Mouse (Mus musculus) kidney, embryonic 16.5 days (tissue): ENCODE measurements around the gene Lsamp. TPM values are rescaled to one million over a fixed set of nuclear protein-coding genes. Genes with fewer than 3 reads are reported as not detected.

Source experiments
- ATAC-seq: fragments of 200-750 bp; cut with Nextera tagmentation; 2 replicates; pipeline ENCODE4 v1.8.0; 2017; ENCODE audit warnings: moderate TSS enrichment; ENCODE audit not compliant: low FRiP score, low TSS enrichment
- H3K27ac ChIP-seq: fragments of 300-500 bp; sonication (generic); 2 replicates; pipeline ENCODE4 v1.5.1; 2014; ENCODE audit warnings: low read length
- H3K27me3 ChIP-seq: fragments of 300-500 bp; sonication (generic); 2 replicates; pipeline ENCODE4 v1.6.1; 2014; ENCODE audit warnings: low read length, control low read depth, mixed read lengths; ENCODE audit not compliant: insufficient read depth
- H3K36me3 ChIP-seq: fragments of 300-500 bp; sonication (generic); 2 replicates; pipeline ENCODE4 v1.6.1; 2014; ENCODE audit warnings: low read length, control low read depth, mixed read lengths; ENCODE audit not compliant: insufficient read depth
- H3K4me1 ChIP-seq: fragments of 300-500 bp; sonication (generic); 2 replicates; pipeline ENCODE4 v1.6.1; 2014; ENCODE audit warnings: low read length, control low read depth, mixed read lengths; ENCODE audit not compliant: insufficient read depth
- H3K4me2 ChIP-seq: fragments of 300-500 bp; sonication (generic); replicated peaks from 2 replicates; pipeline ENCODE4 v1.6.1; 2014; ENCODE audit warnings: low read depth, low read length
- H3K4me3 ChIP-seq: fragments of 300-500 bp; sonication (generic); 2 replicates; pipeline ENCODE4 v1.5.1; 2014; ENCODE audit warnings: mild to moderate bottlenecking, low read length
- H3K9ac ChIP-seq: fragments of 300-500 bp; sonication (generic); replicated peaks from 2 replicates; pipeline ENCODE4 v1.6.1; 2014; ENCODE audit warnings: low read length
- H3K9me3 ChIP-seq: fragments of 300-500 bp; sonication (generic); 2 replicates; pipeline ENCODE4 v1.6.1; 2016; ENCODE audit warnings: low read length, control low read depth
- WGBS: fragments of 180-500 bp; shearing (Covaris S2); extraction: QIAGEN DNeasy Blood & Tissue Kit; methylation state at CpG from one replicate; pipeline ENCODE4 v1.1.7; 2014; 5-methylcytosine and 5-hydroxymethylcytosine counted together
- polyA plus RNA-seq: library from polyadenylated mRNA; unstranded; fragments of >200 nt; fragmentation: Nextera tagmentation; extraction: Ambion mirVana; gene quantifications from 2 replicates; pipeline ENCODE4 v1.2.1, GENCODE M21; 2015

Gene Lsamp
- polyA plus RNA-seq, 1 experiment from 2014 or later: 3.4 TPM

- no peak overlapping the region for H3K27ac ChIP-seq
- H3K27me3 ChIP-seq: no peaks in the 10 kb centered on the region
- no peak overlapping the region for H3K4me2 ChIP-seq
- WGBS: 49% methylated on average over 2 of the region's 2 CpGs
- no peak overlapping the region for H3K9ac ChIP-seq
- H3K4me3 ChIP-seq: no peak overlapping the region
- no peaks in the 10 kb centered on the region for H3K4me1 ChIP-seq
- no peaks in the 10 kb centered on the region for H3K36me3 ChIP-seq
- no peak for ATAC-seq
- H3K9me3 ChIP-seq: no peaks in the 10 kb centered on the region
Observed at GRCm38 (mm10) chr16:40059546-40059945, 75.4 kb downstream of the Lsamp start.

- WGBS: 78% methylated on average over 1 of the region's 1 CpGs
- no peaks in the 10 kb centered on the region for H3K4me1 ChIP-seq
- no peaks in the 10 kb centered on the region for H3K9me3 ChIP-seq
- no peak overlapping the region for H3K9ac ChIP-seq
- no peaks in the 10 kb centered on the region for H3K27me3 ChIP-seq
- H3K4me3 ChIP-seq: no peak overlapping the region
- no peaks in the 10 kb centered on the region for H3K36me3 ChIP-seq
- ATAC-seq: no peak
- no peak overlapping the region for H3K27ac ChIP-seq
- no peak overlapping the region for H3K4me2 ChIP-seq
Observed at GRCm38 (mm10) chr16:40059968-40060367, 75.8 kb downstream of the Lsamp start.

- Histone ChIP-seq H3K27me3 (no peaks in the 10 kb centered on the region), H3K27ac (no peak overlapping the region), H3K4me2 (no peak overlapping the region), H3K9me3 (no peaks in the 10 kb centered on the region), H3K9ac (no peak overlapping the region), H3K4me3 (no peak overlapping the region), H3K4me1 (no peaks in the 10 kb centered on the region), H3K36me3 (no peaks in the 10 kb centered on the region)
- WGBS: 44% methylated on average over 2 of the region's 2 CpGs
- no peak for ATAC-seq
Observed at GRCm38 (mm10) chr16:40060491-40060890, 76.3 kb downstream of the Lsamp start.

GRCm38 (mm10) chr16:40075556-40075955 lies 91.4 kb downstream of the Lsamp start:
- no peaks in the 10 kb centered on the region for H3K36me3 ChIP-seq
- H3K4me1 ChIP-seq: no peaks in the 10 kb centered on the region
- no peak overlapping the region for H3K9ac ChIP-seq
- no peaks in the 10 kb centered on the region for H3K9me3 ChIP-seq
- no peak overlapping the region for H3K4me2 ChIP-seq
- no peaks in the 10 kb centered on the region for H3K27me3 ChIP-seq
- WGBS: 70% methylated on average over 2 of the region's 2 CpGs
- H3K27ac ChIP-seq: no peak overlapping the region
- no peak overlapping the region for H3K4me3 ChIP-seq
- ATAC-seq: no peak

- Histone ChIP-seq H3K27ac (no peak overlapping the region), H3K9ac (no peak overlapping the region), H3K4me1 (no peaks in the 10 kb centered on the region), H3K36me3 (no peaks in the 10 kb centered on the region), H3K9me3 (no peaks in the 10 kb centered on the region), H3K4me3 (no peak overlapping the region), H3K27me3 (no peaks in the 10 kb centered on the region), H3K4me2 (no peak overlapping the region)
- no peak for ATAC-seq
- WGBS: 79% methylated on average over 3 of the region's 3 CpGs
Observed at GRCm38 (mm10) chr16:40080224-40080623, 96.1 kb downstream of the Lsamp start.

GRCm38 (mm10) chr16:40104329-40104728 lies 120.2 kb downstream of the Lsamp start:
- H3K27me3 ChIP-seq: no peaks in the 10 kb centered on the region
- H3K4me3 ChIP-seq: no peak overlapping the region
- H3K36me3 ChIP-seq: no peaks in the 10 kb centered on the region
- H3K9ac ChIP-seq: no peak overlapping the region
- H3K4me1 ChIP-seq: no peaks in the 10 kb centered on the region
- no peak overlapping the region for H3K4me2 ChIP-seq
- H3K9me3 ChIP-seq: no peaks in the 10 kb centered on the region
- WGBS: 67% methylated on average over 4 of the region's 4 CpGs
- H3K27ac ChIP-seq: no peak overlapping the region
- no peak for ATAC-seq

GRCm38 (mm10) chr16:40182918-40183317 lies 198.8 kb downstream of the Lsamp start:
- Histone ChIP-seq H3K4me2 (no peak overlapping the region), H3K36me3 (no peaks in the 10 kb centered on the region), H3K27ac (no peak overlapping the region), H3K4me3 (no peak overlapping the region), H3K27me3 (no peaks in the 10 kb centered on the region), H3K9me3 (no peaks in the 10 kb centered on the region), H3K9ac (no peak overlapping the region), H3K4me1 (no peaks in the 10 kb centered on the region)
- no peak for ATAC-seq
- 86% methylated on average over 1 of the region's 1 CpGs for WGBS

- Histone ChIP-seq H3K27me3 (no peaks in the 10 kb centered on the region), H3K9me3 (no peaks in the 10 kb centered on the region), H3K4me3 (no peak overlapping the region), H3K9ac (no peak overlapping the region), H3K4me2 (no peak overlapping the region), H3K27ac (no peak overlapping the region), H3K4me1 (no peaks in the 10 kb centered on the region), H3K36me3 (no peaks in the 10 kb centered on the region)
- ATAC-seq: no peak
- 78% methylated on average over 4 of the region's 4 CpGs for WGBS
Observed at GRCm38 (mm10) chr16:40187987-40188590, 203.9 kb downstream of the Lsamp start.

- H3K9me3 ChIP-seq: no peaks in the 10 kb centered on the region
- H3K27me3 ChIP-seq: no peaks in the 10 kb centered on the region
- no peak overlapping the region for H3K9ac ChIP-seq
- no peak overlapping the region for H3K4me2 ChIP-seq
- H3K36me3 ChIP-seq: no peaks in the 10 kb centered on the region
- no peak overlapping the region for H3K4me3 ChIP-seq
- WGBS: 50% methylated on average over 3 of the region's 3 CpGs
- H3K4me1 ChIP-seq: no peaks in the 10 kb centered on the region
- ATAC-seq: no peak
- H3K27ac ChIP-seq: no peak overlapping the region
Observed at GRCm38 (mm10) chr16:40194401-40194800, 210.2 kb downstream of the Lsamp start.

- Histone ChIP-seq H3K4me3 (no peak overlapping the region), H3K4me1 (no peaks in the 10 kb centered on the region), H3K4me2 (no peak overlapping the region), H3K27ac (no peak overlapping the region), H3K9me3 (no peaks in the 10 kb centered on the region), H3K36me3 (no peaks in the 10 kb centered on the region), H3K27me3 (no peaks in the 10 kb centered on the region), H3K9ac (no peak overlapping the region)
- 83% methylated on average over 2 of the region's 2 CpGs for WGBS
- no peak for ATAC-seq
Observed at GRCm38 (mm10) chr16:40194839-40195238, 210.7 kb downstream of the Lsamp start.
